Mouse (Mus musculus): ENCODE results near the gene Elovl7. TPM values are rescaled to one million over a fixed set of nuclear protein-coding genes. Genes with fewer than 3 reads are reported as not detected.

Gene Elovl7
- not detected in 2 replicates for polyA plus RNA-seq (2012; ENCODE audit: insufficient read depth, insufficient read length, missing spikeins)

- H3K4me1 ChIP-seq (ENCODE audit: control insufficient read depth, insufficient read depth, insufficient read length, low read length), result no peaks in the 10 kb centered on the region; the same call in 1 of the 2 replicates
- H3K27ac ChIP-seq (replicated peaks; ENCODE audit: low read depth, low read length), result no peak within 1 kb of the TSS
Observed at GRCm38 (mm10) chr13:108214081-108214484, at the start of gene Elovl7. TSS of gene Elovl7 (plus strand) at chr13:108214404.

GRCm38 (mm10) chr13:108164621-108165020 is 49.6 kb upstream of the Elovl7 start:
- H3K27ac ChIP-seq (replicated peaks; ENCODE audit: low read depth, low read length), result no peak overlapping the region
- no peaks in the 10 kb centered on the region for H3K4me1 ChIP-seq (ENCODE audit: control insufficient read depth, insufficient read depth, insufficient read length, low read length)
- no peak overlapping the region for H3K4me3 ChIP-seq (ENCODE audit: insufficient read depth, low read depth, low read length)

More at GRCm38 (mm10) chr13:108214081-108214484, at the start of gene Elovl7:
- H3K4me3 ChIP-seq (ENCODE audit: insufficient read depth, low read depth, low read length), result peak within 1 kb of the TSS; percentile 39

- Histone ChIP-seq H3K4me3 (ENCODE audit: insufficient read depth, low read depth, low read length) (no peak overlapping the region), H3K27ac (replicated peaks; ENCODE audit: low read depth, low read length) (no peak overlapping the region), H3K4me1 (ENCODE audit: control insufficient read depth, insufficient read depth, insufficient read length, low read length) (no peaks in the 10 kb centered on the region)
Observed at GRCm38 (mm10) chr13:108170002-108170401, 44.2 kb upstream of the Elovl7 start.

GRCm38 (mm10) chr13:108170511-108170910 is 43.7 kb upstream of the Elovl7 start:
- Histone ChIP-seq H3K4me3 (ENCODE audit: insufficient read depth, low read depth, low read length) (no peak overlapping the region), H3K27ac (replicated peaks; ENCODE audit: low read depth, low read length) (no peak overlapping the region), H3K4me1 (ENCODE audit: control insufficient read depth, insufficient read depth, insufficient read length, low read length) (no peaks in the 10 kb centered on the region)

GRCm38 (mm10) chr13:108179618-108180017 is 34.6 kb upstream of the Elovl7 start:
- H3K4me3 ChIP-seq (ENCODE audit: insufficient read depth, low read depth, low read length), result no peak overlapping the region
- H3K4me1 ChIP-seq (ENCODE audit: control insufficient read depth, insufficient read depth, insufficient read length, low read length), result no peaks in the 10 kb centered on the region
- H3K27ac ChIP-seq (replicated peaks; ENCODE audit: low read depth, low read length), result no peak overlapping the region

GRCm38 (mm10) chr13:108180821-108181220 is 33.4 kb upstream of the Elovl7 start:
- Histone ChIP-seq H3K27ac (replicated peaks; ENCODE audit: low read depth, low read length) (no peak overlapping the region), H3K4me1 (ENCODE audit: control insufficient read depth, insufficient read depth, insufficient read length, low read length) (no peaks in the 10 kb centered on the region), H3K4me3 (ENCODE audit: insufficient read depth, low read depth, low read length) (no peak overlapping the region)

GRCm38 (mm10) chr13:108184743-108185255 is 29.4 kb upstream of the Elovl7 start:
- Histone ChIP-seq H3K4me3 (ENCODE audit: insufficient read depth, low read depth, low read length) (no peak overlapping the region), H3K27ac (replicated peaks; ENCODE audit: low read depth, low read length) (no peak overlapping the region), H3K4me1 (ENCODE audit: control insufficient read depth, insufficient read depth, insufficient read length, low read length) (no peaks in the 10 kb centered on the region)

- no peaks in the 10 kb centered on the region for H3K4me1 ChIP-seq (ENCODE audit: control insufficient read depth, insufficient read depth, insufficient read length, low read length)
- H3K4me3 ChIP-seq (ENCODE audit: insufficient read depth, low read depth, low read length), result no peak overlapping the region
- H3K27ac ChIP-seq (replicated peaks; ENCODE audit: low read depth, low read length), result no peak overlapping the region
Observed at GRCm38 (mm10) chr13:108185530-108185929, 28.7 kb upstream of the Elovl7 start.

- H3K4me3 ChIP-seq (ENCODE audit: insufficient read depth, low read depth, low read length), result no peak overlapping the region
- no peak overlapping the region for H3K27ac ChIP-seq (replicated peaks; ENCODE audit: low read depth, low read length)
- H3K4me1 ChIP-seq (ENCODE audit: control insufficient read depth, insufficient read depth, insufficient read length, low read length), result no peaks in the 10 kb centered on the region
Observed at GRCm38 (mm10) chr13:108187994-108188393, 26.2 kb upstream of the Elovl7 start.

- Histone ChIP-seq H3K27ac (replicated peaks; ENCODE audit: low read depth, low read length) (no peak overlapping the region), H3K4me3 (ENCODE audit: insufficient read depth, low read depth, low read length) (no peak overlapping the region), H3K4me1 (ENCODE audit: control insufficient read depth, insufficient read depth, insufficient read length, low read length) (no peaks in the 10 kb centered on the region)
Observed at GRCm38 (mm10) chr13:108191074-108191720, 23.0 kb upstream of the Elovl7 start.

- no peak overlapping the region for H3K4me3 ChIP-seq (ENCODE audit: insufficient read depth, low read depth, low read length)
- H3K4me1 ChIP-seq (ENCODE audit: control insufficient read depth, insufficient read depth, insufficient read length, low read length), result no peaks in the 10 kb centered on the region
- no peak overlapping the region for H3K27ac ChIP-seq (replicated peaks; ENCODE audit: low read depth, low read length)
Observed at GRCm38 (mm10) chr13:108195474-108195873, 18.7 kb upstream of the Elovl7 start.

GRCm38 (mm10) chr13:108204857-108205256 is 9.3 kb upstream of the Elovl7 start:
- Histone ChIP-seq H3K27ac (replicated peaks; ENCODE audit: low read depth, low read length) (no peak overlapping the region), H3K4me1 (ENCODE audit: control insufficient read depth, insufficient read depth, insufficient read length, low read length) (no peaks in the 10 kb centered on the region), H3K4me3 (ENCODE audit: insufficient read depth, low read depth, low read length) (no peak overlapping the region)

- no peak overlapping the region for H3K27ac ChIP-seq (replicated peaks; ENCODE audit: low read depth, low read length)
- no peaks in the 10 kb centered on the region for H3K4me1 ChIP-seq (ENCODE audit: control insufficient read depth, insufficient read depth, insufficient read length, low read length)
- no peak overlapping the region for H3K4me3 ChIP-seq (ENCODE audit: insufficient read depth, low read depth, low read length)
Observed at GRCm38 (mm10) chr13:108207447-108207846, 6.8 kb upstream of the Elovl7 start.

- no peak overlapping the region for H3K4me3 ChIP-seq (ENCODE audit: insufficient read depth, low read depth, low read length)
- H3K27ac ChIP-seq (replicated peaks; ENCODE audit: low read depth, low read length), result no peak overlapping the region
- H3K4me1 ChIP-seq (ENCODE audit: control insufficient read depth, insufficient read depth, insufficient read length, low read length), result no peaks in the 10 kb centered on the region
Observed at GRCm38 (mm10) chr13:108208090-108208489, 6.1 kb upstream of the Elovl7 start.

- Histone ChIP-seq H3K4me1 (ENCODE audit: control insufficient read depth, insufficient read depth, insufficient read length, low read length) (no peaks in the 10 kb centered on the region; the same call in 1 of the 2 replicates), H3K27ac (replicated peaks; ENCODE audit: low read depth, low read length) (no peak overlapping the region), H3K4me3 (ENCODE audit: insufficient read depth, low read depth, low read length) (no peak overlapping the region)
Observed at GRCm38 (mm10) chr13:108210960-108211359, 3.2 kb upstream of the Elovl7 start.

- H3K4me1 ChIP-seq (ENCODE audit: control insufficient read depth, insufficient read depth, insufficient read length, low read length), result no peaks in the 10 kb centered on the region; the same call in 1 of the 2 replicates
- H3K27ac ChIP-seq (replicated peaks; ENCODE audit: low read depth, low read length), result no peak overlapping the region
Observed at GRCm38 (mm10) chr13:108212397-108213018, 1.7 kb upstream of the Elovl7 start.

More at GRCm38 (mm10) chr13:108212397-108213018, 1.7 kb upstream of the Elovl7 start:
- H3K4me3 ChIP-seq (ENCODE audit: insufficient read depth, low read depth, low read length), result no peak overlapping the region

Measured in brown adipose tissue, adult 24 weeks (tissue).